Mouse (Mus musculus) liver, embryonic 14.5 days (tissue): ENCODE results near the gene Tnip2.

Source experiments
- CTCF ChIP-seq: IDR thresholded peaks from 2 replicates; pipeline ENCODE4 v1.5.1; 2016; ENCODE audit warnings: antibody characterized with exemption, low read depth, control low read depth
- EP300 ChIP-seq: IDR thresholded peaks from 2 replicates; pipeline ENCODE4 v1.6.1; 2016; ENCODE audit warnings: antibody characterized with exemption, low read depth

DNA sequence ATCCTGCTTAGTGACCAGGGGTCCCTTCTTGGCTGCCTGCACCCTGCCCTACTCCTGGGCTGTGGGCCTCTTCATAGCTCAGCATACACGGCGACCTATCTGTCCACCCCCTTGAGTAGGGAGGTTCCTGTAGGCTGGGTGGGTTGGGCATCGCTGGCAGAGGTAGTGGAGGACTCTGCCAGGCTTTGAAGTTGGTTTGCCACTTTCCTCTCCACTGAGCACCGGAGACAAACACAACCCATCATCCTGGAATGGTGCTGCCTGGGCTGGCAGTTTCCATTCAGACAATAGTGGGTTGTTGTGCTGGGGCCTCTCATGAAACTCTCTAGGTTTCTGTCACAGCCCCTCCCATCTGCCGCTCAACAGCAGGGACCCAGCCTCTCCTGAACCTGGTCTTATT lies 16.3 kb upstream of the Tnip2 start:
- no peak for TF ChIP-seq CTCF
- no peak for TF ChIP-seq EP300
